Mouse (Mus musculus) embryo, embryonic 11 days (tissue): ENCODE measurements at regions not wholly inside any gene's neighbourhood (a gene's known extent, or its start where the extent isn't known, plus 50 kb on each side); places are given as distances from the start of the nearest gene placed in this dataset.
"Not testable (repeated sequence)": the region's sequence is repeated elsewhere in the genome, so short reads cannot be mapped to it uniquely, and the experiment has no call there.

ENCODE experiments used
- DNase-seq: peaks from one replicate; pipeline ENCODE4 v3.0.0-alpha.2; 2015

GRCm38 (mm10) chr9:9342456-9343185, 103.7 kb upstream of the Arhgap42 start:
- no peak for DNase-seq

- DNase-seq: no peak
Measured at GRCm38 (mm10) chr9:9318624-9319023, 79.7 kb upstream of the Arhgap42 start.

DNA sequence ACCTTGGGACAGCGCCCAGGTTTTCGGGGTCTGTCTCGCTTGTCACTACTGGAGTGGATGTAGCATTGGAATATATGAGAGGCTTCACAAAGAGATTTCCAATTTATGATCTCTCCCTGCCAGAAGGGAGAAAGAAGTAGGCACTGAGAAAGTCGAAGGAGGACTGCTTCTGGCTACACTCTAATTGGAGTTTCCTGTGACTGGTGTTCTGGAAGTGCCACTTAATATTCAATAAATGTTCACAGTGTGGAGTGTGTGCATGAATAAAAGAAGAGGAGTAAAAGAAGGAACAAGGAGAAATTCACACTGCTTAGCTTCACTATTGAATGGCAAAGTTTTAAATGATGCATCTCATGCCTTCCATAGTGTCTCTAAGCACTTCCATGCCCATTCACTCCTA, 77.1 kb upstream of the Arhgap42 start:
- no peak for DNase-seq

- peak; percentile 7 for DNase-seq
Measured at GRCm38 (mm10) chr9:9312274-9312673, 73.4 kb upstream of the Arhgap42 start.

DNA sequence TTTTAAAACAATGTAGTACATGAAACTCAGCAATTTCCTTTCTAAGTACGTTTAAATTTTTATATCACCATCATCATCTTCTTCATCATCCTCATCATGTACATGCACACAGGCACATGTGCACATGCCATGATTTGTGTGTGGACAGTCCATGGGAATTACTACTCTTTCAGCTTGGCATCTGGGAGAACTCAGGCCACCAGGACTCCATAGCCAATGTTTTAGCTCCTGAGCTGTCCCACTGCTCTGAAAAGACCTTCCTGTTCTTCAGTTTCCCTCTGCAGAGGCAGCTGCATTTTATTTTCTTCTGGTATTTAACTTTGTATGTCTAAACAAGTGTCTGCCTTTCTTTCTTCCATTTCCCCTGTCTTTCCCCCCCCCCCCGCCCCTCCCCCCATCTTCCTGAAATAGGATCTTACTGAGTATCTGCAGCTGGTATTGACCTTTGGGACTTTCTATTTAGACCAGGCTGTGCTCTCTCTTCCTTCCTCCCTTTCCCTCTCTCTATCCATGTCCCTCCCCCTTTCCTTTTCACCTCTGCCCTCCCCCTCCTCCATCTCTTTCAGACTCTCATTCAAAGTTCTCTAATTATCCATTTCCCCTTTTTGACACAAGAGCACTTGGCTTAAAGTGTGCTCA, 72.8 kb upstream of the Arhgap42 start:
- DNase-seq: peak; percentile 10

DNA sequence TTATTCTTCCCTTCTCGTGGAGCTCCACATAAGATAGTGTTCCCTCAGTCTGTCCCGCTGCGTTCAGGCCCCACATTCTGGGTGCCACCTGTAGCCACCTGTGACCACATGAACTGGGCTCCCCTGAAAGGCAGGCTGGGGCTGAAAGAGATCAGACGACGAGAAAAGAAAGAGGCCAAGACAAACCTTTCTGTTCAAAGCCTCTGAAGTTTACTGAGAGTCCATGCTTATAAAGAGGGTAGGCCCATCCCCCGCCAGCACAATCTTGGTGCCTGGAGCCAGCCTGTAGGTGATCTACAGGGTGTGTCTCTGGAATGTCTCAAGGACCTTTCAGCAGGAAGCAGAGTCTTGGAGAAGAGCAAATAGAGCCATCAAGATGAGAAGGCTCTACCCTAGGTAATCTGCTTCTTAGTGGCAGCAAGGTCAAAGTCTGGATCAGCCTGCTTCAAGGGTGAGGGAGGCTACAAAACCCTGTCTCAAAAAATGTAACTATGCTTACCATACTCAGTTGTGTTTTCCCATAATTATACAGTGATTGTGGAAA, 72.2 kb upstream of the Arhgap42 start:
- not testable (repeated sequence) for DNase-seq

- DNase-seq: peak; percentile 21
Measured at GRCm38 (mm10) chr9:9290767-9291166, 51.9 kb upstream of the Arhgap42 start.

GRCm38 (mm10) chr9:9289570-9289969, 50.7 kb upstream of the Arhgap42 start:
- DNase-seq: no peak
